Mouse (Mus musculus): ENCODE measurements at regions not wholly inside any gene's neighbourhood (a gene's known extent, or its start where the extent isn't known, plus 50 kb on each side); places are given as distances from the start of the nearest gene placed in this dataset.

DNA sequence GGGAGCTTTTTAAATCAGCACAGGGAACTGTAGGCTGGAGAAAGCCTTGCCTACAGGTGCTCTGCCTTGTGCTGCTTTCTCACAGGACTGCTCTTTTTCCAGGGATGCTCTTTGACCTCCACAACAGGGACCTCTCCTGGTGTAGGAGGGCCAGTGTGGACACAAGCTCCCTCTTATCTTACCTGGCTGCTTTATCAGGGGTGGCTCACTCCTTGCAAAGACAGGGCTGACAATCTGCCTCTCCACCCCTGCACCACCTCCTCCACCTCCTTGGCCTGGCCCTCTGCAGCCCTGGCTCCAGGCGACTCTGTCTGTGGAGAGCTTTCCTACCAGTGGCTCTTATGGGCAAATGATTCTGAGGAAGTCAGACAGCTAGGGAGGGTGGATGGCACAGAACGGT is 107.7 kb downstream of the Zfp706 start:
- no peaks in the 10 kb centered on the region for H3K36me3 ChIP-seq (ENCODE audit: control insufficient read depth, insufficient read depth, low read length)
- peaks cover 23% of the 10 kb centered on the region for H3K4me1 ChIP-seq (replicated peaks; ENCODE audit: control insufficient read depth, insufficient read depth, low read length)
- DNase-seq (ENCODE audit: low spot score) (no peak), ATAC-seq (replicated peaks; ENCODE audit: low FRiP score) (no peak)
- H3K27ac ChIP-seq (ENCODE audit: low read depth, low read length) = no peak overlapping the region
- 58% methylated on average over 2 of the region's 2 CpGs for WGBS
- H3K4me3 ChIP-seq (ENCODE audit: low read depth, low read length) = no peak overlapping the region
- no peak overlapping the region for H3K4me2 ChIP-seq
- no peak overlapping the region for H3K9ac ChIP-seq (ENCODE audit: low read depth, low read length)
- H3K9me3 ChIP-seq (ENCODE audit: control insufficient read depth, low read length) = no peaks in the 10 kb centered on the region
- H3K27me3 ChIP-seq (replicated peaks; ENCODE audit: control insufficient read depth, insufficient read depth, low read length) = no peaks in the 10 kb centered on the region; the same call in 1 of the 2 replicates

DNA sequence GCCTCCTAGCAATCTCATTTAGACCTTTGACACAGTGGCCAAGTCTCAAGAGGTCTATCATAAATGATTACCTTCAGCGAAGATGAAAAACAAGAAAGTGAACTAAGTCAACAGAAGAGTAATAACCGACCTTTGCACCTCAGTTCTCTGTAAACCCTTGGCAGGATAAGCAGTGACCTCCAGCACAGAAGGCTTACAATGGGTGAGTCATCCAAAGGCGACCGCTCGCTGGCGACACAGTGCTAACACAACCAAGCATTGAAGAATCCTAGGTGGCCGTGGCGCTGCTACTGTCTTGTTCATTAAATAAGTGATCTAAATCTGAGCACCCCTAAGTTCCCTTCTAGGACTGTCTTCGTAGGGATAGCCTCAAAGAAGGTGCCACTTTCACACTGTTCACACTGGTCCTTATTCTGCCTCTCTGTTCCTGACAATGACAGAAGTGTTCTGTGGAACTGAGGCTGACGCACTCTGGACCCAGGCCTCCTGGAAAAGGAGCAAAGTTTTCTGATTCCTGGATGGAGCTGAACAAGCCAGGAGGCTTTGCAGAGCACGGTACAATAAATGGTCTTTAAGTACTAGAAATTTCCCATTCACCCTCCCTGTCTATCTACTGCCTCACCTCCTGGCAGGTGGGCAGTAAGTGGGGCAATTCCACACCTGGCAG is 108.6 kb downstream of the Zfp706 start:
- Histone ChIP-seq H3K36me3 (ENCODE audit: control insufficient read depth, insufficient read depth, low read length) (no peaks in the 10 kb centered on the region), H3K4me3 (ENCODE audit: low read depth, low read length) (no peak overlapping the region), H3K27me3 (replicated peaks; ENCODE audit: control insufficient read depth, insufficient read depth, low read length) (no peaks in the 10 kb centered on the region; the same call in 1 of the 2 replicates), H3K9ac (ENCODE audit: low read depth, low read length) (no peak overlapping the region), H3K9me3 (ENCODE audit: control insufficient read depth, low read length) (no peaks in the 10 kb centered on the region), H3K27ac (ENCODE audit: low read depth, low read length) (no peak overlapping the region), H3K4me2 (no peak overlapping the region), H3K4me1 (replicated peaks; ENCODE audit: control insufficient read depth, insufficient read depth, low read length) (peaks cover 23% of the 10 kb centered on the region)
- 83% methylated on average over 11 of the region's 11 CpGs for WGBS
- no peak for DNase-seq (ENCODE audit: low spot score)
- no peak for ATAC-seq (replicated peaks; ENCODE audit: low FRiP score)

- H3K9ac ChIP-seq (ENCODE audit: low read depth, low read length) = no peak overlapping the region
- no peaks in the 10 kb centered on the region for H3K36me3 ChIP-seq (ENCODE audit: control insufficient read depth, insufficient read depth, low read length)
- no peak for DNase-seq (ENCODE audit: low spot score)
- H3K4me3 ChIP-seq (ENCODE audit: low read depth, low read length) = no peak overlapping the region
- H3K27me3 ChIP-seq (replicated peaks; ENCODE audit: control insufficient read depth, insufficient read depth, low read length) = no peaks in the 10 kb centered on the region; the same call in 1 of the 2 replicates
- ATAC-seq (replicated peaks; ENCODE audit: low FRiP score) = no peak
- no peak overlapping the region for H3K27ac ChIP-seq (ENCODE audit: low read depth, low read length)
- H3K4me2 ChIP-seq = no peak overlapping the region
- no peaks in the 10 kb centered on the region for H3K9me3 ChIP-seq (ENCODE audit: control insufficient read depth, low read length)
- WGBS = 65% methylated on average over 6 of the region's 6 CpGs
- H3K4me1 ChIP-seq (replicated peaks; ENCODE audit: control insufficient read depth, insufficient read depth, low read length) = peaks cover 23% of the 10 kb centered on the region
These were observed 109.2 kb downstream of the Zfp706 start for GRCm38 (mm10) chr15:36898326-36898725.

- 65% methylated on average over 4 of the region's 4 CpGs for WGBS
- Histone ChIP-seq H3K4me1 (replicated peaks; ENCODE audit: control insufficient read depth, insufficient read depth, low read length) (peaks cover 16% of the 10 kb centered on the region), H3K4me2 (no peak overlapping the region), H3K9ac (ENCODE audit: low read depth, low read length) (no peak overlapping the region), H3K27ac (ENCODE audit: low read depth, low read length) (no peak overlapping the region), H3K36me3 (ENCODE audit: control insufficient read depth, insufficient read depth, low read length) (no peaks in the 10 kb centered on the region), H3K27me3 (replicated peaks; ENCODE audit: control insufficient read depth, insufficient read depth, low read length) (no peaks in the 10 kb centered on the region; the same call in none of the 2 replicates), H3K9me3 (ENCODE audit: control insufficient read depth, low read length) (no peaks in the 10 kb centered on the region), H3K4me3 (ENCODE audit: low read depth, low read length) (no peak overlapping the region)
- DNase-seq (ENCODE audit: low spot score) = no peak
- ATAC-seq (replicated peaks; ENCODE audit: low FRiP score) = no peak
These were observed 111.3 kb downstream of the Zfp706 start for GRCm38 (mm10) chr15:36896265-36896664.

DNA sequence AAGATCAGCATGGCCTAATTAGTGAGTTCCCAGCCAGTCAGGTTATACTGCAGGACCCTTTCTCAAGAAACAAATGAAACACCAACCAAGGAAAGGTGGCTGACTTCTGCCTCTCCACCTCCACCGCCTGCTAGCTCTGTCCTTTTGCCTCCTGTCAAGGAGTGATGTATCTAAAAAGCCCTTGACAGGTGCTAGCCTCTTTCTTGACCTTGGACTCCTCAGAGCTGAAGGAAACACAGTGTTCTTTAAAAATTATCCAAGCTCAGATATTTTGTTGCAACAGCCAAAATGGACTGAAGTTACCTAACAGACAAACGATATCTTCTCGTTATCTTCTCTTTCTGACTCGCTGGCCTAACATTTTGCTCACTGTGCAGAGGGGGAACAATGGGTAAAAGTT is 112.5 kb downstream of the Zfp706 start:
- ATAC-seq (replicated peaks; ENCODE audit: low FRiP score) = no peak
- Histone ChIP-seq H3K4me1 (replicated peaks; ENCODE audit: control insufficient read depth, insufficient read depth, low read length) (peaks cover 6% of the 10 kb centered on the region; the same call in 1 of the 2 replicates), H3K9me3 (ENCODE audit: control insufficient read depth, low read length) (no peaks in the 10 kb centered on the region), H3K4me3 (ENCODE audit: low read depth, low read length) (no peak overlapping the region), H3K9ac (ENCODE audit: low read depth, low read length) (no peak overlapping the region), H3K36me3 (ENCODE audit: control insufficient read depth, insufficient read depth, low read length) (no peaks in the 10 kb centered on the region), H3K4me2 (no peak overlapping the region), H3K27me3 (replicated peaks; ENCODE audit: control insufficient read depth, insufficient read depth, low read length) (no peaks in the 10 kb centered on the region; the same call in 1 of the 2 replicates), H3K27ac (ENCODE audit: low read depth, low read length) (no peak overlapping the region)
- no peak for DNase-seq (ENCODE audit: low spot score)
- 77% methylated on average over 4 of the region's 4 CpGs for WGBS

- no peaks in the 10 kb centered on the region for H3K36me3 ChIP-seq (ENCODE audit: control insufficient read depth, insufficient read depth, low read length)
- no peaks in the 10 kb centered on the region; the same call in 1 of the 2 replicates for H3K27me3 ChIP-seq (replicated peaks; ENCODE audit: control insufficient read depth, insufficient read depth, low read length)
These were observed 114.1 kb downstream of the Zfp706 start for GRCm38 (mm10) chr15:36893407-36893969.

DNA sequence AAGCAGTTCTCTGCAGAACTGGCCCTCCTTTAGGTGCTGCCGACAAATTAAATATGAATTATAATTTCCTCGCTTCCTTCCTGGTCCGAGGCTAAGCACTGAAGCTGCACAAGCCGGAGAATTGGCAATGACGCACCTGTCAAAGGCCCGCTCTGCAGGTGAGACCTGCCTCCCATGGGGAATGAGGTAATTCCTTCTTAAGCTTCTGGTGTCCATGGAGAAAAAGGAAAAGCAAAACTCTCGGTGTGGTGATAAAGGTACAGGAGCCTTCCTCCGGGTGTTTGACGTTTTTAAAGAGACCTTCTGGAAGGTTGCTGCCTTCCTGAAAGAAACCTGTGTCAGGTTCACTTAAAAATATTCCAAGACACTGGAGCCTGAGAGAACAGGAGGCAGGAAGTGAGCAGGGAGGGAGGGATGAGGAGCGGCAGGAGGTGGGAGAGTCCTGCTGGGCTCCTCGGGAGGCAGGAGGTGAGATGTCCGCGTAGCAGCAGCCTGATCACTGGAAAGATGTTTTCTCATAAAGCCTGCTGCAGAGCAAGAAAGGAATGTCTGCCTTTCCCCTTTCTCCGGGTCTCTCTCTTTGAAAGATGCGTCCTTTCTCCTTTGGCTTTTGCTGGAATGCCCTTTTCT is 114.9 kb downstream of the Zfp706 start:
- WGBS = 24% methylated on average over 15 of the region's 15 CpGs

More at GRCm38 (mm10) chr15:36893407-36893969, 114.1 kb downstream of the Zfp706 start:
- DNase-seq (ENCODE audit: low spot score) = no peak
- no peak overlapping the region for H3K4me2 ChIP-seq
- no peaks in the 10 kb centered on the region for H3K9me3 ChIP-seq (ENCODE audit: control insufficient read depth, low read length)
- no peak overlapping the region for H3K4me3 ChIP-seq (ENCODE audit: low read depth, low read length)
- H3K27ac ChIP-seq (ENCODE audit: low read depth, low read length) = no peak overlapping the region
- WGBS = 65% methylated on average over 4 of the region's 4 CpGs
- no peak overlapping the region for H3K9ac ChIP-seq (ENCODE audit: low read depth, low read length)
- no peak for ATAC-seq (replicated peaks; ENCODE audit: low FRiP score)
- H3K4me1 ChIP-seq (replicated peaks; ENCODE audit: control insufficient read depth, insufficient read depth, low read length) = 0 out of 2 replicates have a peak, but pooled peaks cover 5% of the 10 kb centered on the region

GRCm38 (mm10) chr15:36891851-36892250 is 115.7 kb downstream of the Zfp706 start:
- no peak overlapping the region for H3K27ac ChIP-seq (ENCODE audit: low read depth, low read length)
- no peak for DNase-seq (ENCODE audit: low spot score)
- H3K4me2 ChIP-seq = no peak overlapping the region
- no peak overlapping the region for H3K4me3 ChIP-seq (ENCODE audit: low read depth, low read length)
- ATAC-seq (replicated peaks; ENCODE audit: low FRiP score) = no peak
- H3K36me3 ChIP-seq (ENCODE audit: control insufficient read depth, insufficient read depth, low read length) = no peaks in the 10 kb centered on the region
- H3K27me3 ChIP-seq (replicated peaks; ENCODE audit: control insufficient read depth, insufficient read depth, low read length) = no peaks in the 10 kb centered on the region; the same call in 1 of the 2 replicates
- 21% methylated on average over 12 of the region's 12 CpGs for WGBS
- no peak overlapping the region for H3K9ac ChIP-seq (ENCODE audit: low read depth, low read length)
- H3K4me1 ChIP-seq (replicated peaks; ENCODE audit: control insufficient read depth, insufficient read depth, low read length) = 0 out of 2 replicates have a peak, but pooled peaks cover 5% of the 10 kb centered on the region
- H3K9me3 ChIP-seq (ENCODE audit: control insufficient read depth, low read length) = no peaks in the 10 kb centered on the region

More for the DNA sequence above, 114.9 kb downstream of the Zfp706 start:
- no peak for ATAC-seq (replicated peaks; ENCODE audit: low FRiP score)
- H3K9ac ChIP-seq (ENCODE audit: low read depth, low read length) = no peak overlapping the region
- no peak overlapping the region for H3K27ac ChIP-seq (ENCODE audit: low read depth, low read length)
- H3K9me3 ChIP-seq (ENCODE audit: control insufficient read depth, low read length) = no peaks in the 10 kb centered on the region
- H3K4me2 ChIP-seq = no peak overlapping the region
- no peak overlapping the region for H3K4me3 ChIP-seq (ENCODE audit: low read depth, low read length)
- no peaks in the 10 kb centered on the region for H3K36me3 ChIP-seq (ENCODE audit: control insufficient read depth, insufficient read depth, low read length)
- no peak for DNase-seq (ENCODE audit: low spot score)
- H3K4me1 ChIP-seq (replicated peaks; ENCODE audit: control insufficient read depth, insufficient read depth, low read length) = 0 out of 2 replicates have a peak, but pooled peaks cover 5% of the 10 kb centered on the region
- H3K27me3 ChIP-seq (replicated peaks; ENCODE audit: control insufficient read depth, insufficient read depth, low read length) = no peaks in the 10 kb centered on the region; the same call in 1 of the 2 replicates

All from liver, embryonic 11.5 days (tissue).